Mouse (Mus musculus) right cerebral cortex, postnatal 10 days (tissue): ENCODE measurements around the gene Mc1r.
A peak's percentile ranks its signal among the peaks of the same experiment; 100 is the strongest.
"Not testable (repeated sequence)": the region's sequence is repeated elsewhere in the genome, so short reads cannot be mapped to it uniquely, and the experiment has no call there.

Source experiments
- DNase-seq, 2 experiments: peaks; one replicate each; pipeline ENCODE4 v3.0.0; 2021; ENCODE audit warnings: low spot score in 2 of 2

Gene Mc1r

GRCm38 (mm10) chr8:123411781-123412327 is 4.9 kb downstream of the Mc1r start:
- peak; percentile 72 to 84 for DNase-seq

GRCm38 (mm10) chr8:123412560-123413170 is 5.8 kb downstream of the Mc1r start:
- DNase-seq, result peak; percentile 89 to 93

GRCm38 (mm10) chr8:123414255-123414654 is 7.3 kb downstream of the Mc1r start:
- peak in 1 of 2 experiments; percentile 43 for DNase-seq

GRCm38 (mm10) chr8:123414997-123415696 is 8.2 kb downstream of the Mc1r start:
- DNase-seq, result peak in 1 of 2 experiments; percentile 38

- peak in 1 of 2 experiments; percentile 65 for DNase-seq
These were observed 9.3 kb downstream of the Mc1r start for GRCm38 (mm10) chr8:123415967-123416943.

GRCm38 (mm10) chr8:123416944-123417555 is 10.1 kb downstream of the Mc1r start:
- DNase-seq, result peak in 1 of 2 experiments; percentile 44

GRCm38 (mm10) chr8:123419711-123420110 is 12.8 kb downstream of the Mc1r start:
- no peak for DNase-seq

- peak in 1 of 2 experiments; percentile 35 for DNase-seq
These were observed 13.8 kb downstream of the Mc1r start for GRCm38 (mm10) chr8:123420525-123421281.

GRCm38 (mm10) chr8:123421325-123421724 is 14.4 kb downstream of the Mc1r start:
- peak in 1 of 2 experiments; percentile 42 for DNase-seq

GRCm38 (mm10) chr8:123422056-123422780 is 15.3 kb downstream of the Mc1r start:
- peak; percentile 83 to 87 for DNase-seq

- no peak for DNase-seq
These were observed 15.9 kb downstream of the Mc1r start for GRCm38 (mm10) chr8:123422781-123423159.

- no peak for DNase-seq
These were observed 16.5 kb downstream of the Mc1r start, which contains the start of gene Def8 for GRCm38 (mm10) chr8:123423441-123423840. Gene Def8, plus strand, starts transcription at chr8:123423527.

- no peak for DNase-seq
These were observed 19.9 kb downstream of the Mc1r start for GRCm38 (mm10) chr8:123426511-123427509.

GRCm38 (mm10) chr8:123427639-123428275 is 20.9 kb downstream of the Mc1r start:
- no peak for DNase-seq

GRCm38 (mm10) chr8:123428343-123428893 is 21.5 kb downstream of the Mc1r start:
- no peak for DNase-seq

GRCm38 (mm10) chr8:123428939-123429721 is 22.2 kb downstream of the Mc1r start:
- no peak for DNase-seq

- not testable (repeated sequence) for DNase-seq
These were observed 22.8 kb downstream of the Mc1r start for GRCm38 (mm10) chr8:123429722-123430013.
